ENCODE assay signal across 19 mouse cellular contexts in genomic region chr11:117138213-117138761, GRCm38 (mm10). TPM values are rescaled to one million over a fixed set of nuclear protein-coding genes. Genes with fewer than 3 reads are reported as not detected.
A peak's percentile ranks its signal among the peaks of the same experiment; 100 is the strongest.
DNase-seq lines count a peak whose midpoint lies in the region; ATAC-seq and TF ChIP-seq lines count a peak whose summit lies in the region.
"Had no signal": no experiment of that assay in that cellular context is flagged by ENCODE, and none has a peak within 500 bp of the region (broad histone marks: within the 10 kb centered on the region; RNA-seq: fewer than 3 reads in every experiment).

No protein-coding gene starts in this region.

- H3K4me1 ChIP-seq in cerebellum, adult 2 months (ENCODE audit: control insufficient read depth, insufficient read depth, low read length): peaks cover 67% of the 10 kb centered on the region
- H3K4me1 ChIP-seq in heart, embryonic 12.5 days (replicated peaks): peaks cover 69% of the 10 kb centered on the region
- peaks cover 53% of the 10 kb centered on the region for H3K4me1 ChIP-seq in limb, embryonic 15.5 days
- peaks cover 27% of the 10 kb centered on the region for H3K4me1 ChIP-seq in forebrain, embryonic 13.5 days

- no peaks in the 10 kb centered on the region for H3K9me3 ChIP-seq in heart, embryonic 12.5 days (replicated peaks)
- H3K9me3 ChIP-seq in limb, embryonic 15.5 days: no peaks in the 10 kb centered on the region
- H3K9me3 ChIP-seq in forebrain, embryonic 13.5 days (replicated peaks): no peaks in the 10 kb centered on the region
- H3K9me3 ChIP-seq: liver, embryonic 12.5 days; neural tube, embryonic 15.5 days had no signal

- no peak for TF ChIP-seq POLR2A in cerebellum, adult 2 months (IDR thresholded peaks at IDR 0.05; ENCODE audit: borderline replicate concordance, insufficient read depth, low read length)

- peaks cover 32% of the 10 kb centered on the region for H3K36me3 ChIP-seq in heart, embryonic 12.5 days
- peaks cover 34% of the 10 kb centered on the region for H3K36me3 ChIP-seq in limb, embryonic 15.5 days
- H3K36me3 ChIP-seq in forebrain, embryonic 13.5 days (ENCODE audit: poor library complexity, severe bottlenecking): peaks cover 24% of the 10 kb centered on the region

- H3K27ac ChIP-seq in cerebellum, adult 2 months (ENCODE audit: insufficient read depth, low read length): peak overlapping the region; percentile 68
- 0 out of 2 replicates have a peak overlapping the region, but pooled peaks have one; percentile 10 for H3K27ac ChIP-seq in heart, embryonic 12.5 days (ENCODE audit: poor library complexity, severe bottlenecking)
- H3K27ac ChIP-seq in limb, embryonic 15.5 days: peak overlapping the region; percentile 71
- H3K27ac ChIP-seq in forebrain, embryonic 13.5 days: no peak overlapping the region
- H3K27ac ChIP-seq: left cerebral cortex, adult 2 months; liver, embryonic 12.5 days; neural tube, embryonic 15.5 days had no signal

- WGBS in cerebellum, adult 2 months: 14% methylated on average over 9 of the region's 9 CpGs
- 83% methylated on average over 9 of the region's 9 CpGs for WGBS in heart, embryonic 12.5 days
- 69% methylated on average over 9 of the region's 9 CpGs for WGBS in limb, embryonic 15.5 days
- 88% methylated on average over 9 of the region's 9 CpGs for WGBS in forebrain, embryonic 13.5 days

- peak in 1 of 2 experiments; percentile 40 for DNase-seq in cerebellum, adult 2 months
- no peak for DNase-seq in cerebellum, adult 18-20 months
- DNase-seq in heart, adult 9 months (ENCODE audit: low spot score in 2 of 2): no peak
- peak; percentile 24 for DNase-seq in brain, adult 2 months (ENCODE audit: low read depth, low spot score)
- DNase-seq in Muller cell, postnatal 12 days (ENCODE audit: inconsistent ontology term): no peak
- DNase-seq: adrenal gland, adult 8-10 months; cerebellum, adult 8-10 months; lung, embryonic 14.5 days; midbrain, embryonic 14.5 days; thymus, postnatal 4 days had no signal

- H3K4me3 ChIP-seq in cerebellum, adult 2 months (replicated peaks; ENCODE audit: insufficient read depth, low read depth, low read length): no peak overlapping the region
- H3K4me3 ChIP-seq in heart, embryonic 12.5 days: no peak overlapping the region
- H3K4me3 ChIP-seq in limb, embryonic 15.5 days: no peak overlapping the region
- no peak overlapping the region for H3K4me3 ChIP-seq in forebrain, embryonic 13.5 days
- H3K4me3 ChIP-seq: erythroblast, embryonic 14.5 days; left cerebral cortex, adult 2 months; liver, embryonic 12.5 days; myocyte; neural tube, embryonic 15.5 days had no signal

- H3K4me2 ChIP-seq in heart, embryonic 12.5 days: no peak overlapping the region
- no peak overlapping the region for H3K4me2 ChIP-seq in limb, embryonic 15.5 days
- no peak overlapping the region for H3K4me2 ChIP-seq in forebrain, embryonic 13.5 days
- H3K4me2 ChIP-seq: liver, embryonic 12.5 days; lung, embryonic 14.5 days; neural tube, embryonic 15.5 days had no signal

- no peak overlapping the region for H3K9ac ChIP-seq in heart, embryonic 12.5 days
- no peak overlapping the region for H3K9ac ChIP-seq in limb, embryonic 15.5 days
- H3K9ac ChIP-seq in forebrain, embryonic 13.5 days: no peak overlapping the region
- H3K9ac ChIP-seq: liver, embryonic 12.5 days; lung, embryonic 14.5 days; neural tube, embryonic 15.5 days had no signal

- no peaks in the 10 kb centered on the region for H3K27me3 ChIP-seq in cerebellum, adult 2 months (ENCODE audit: control insufficient read depth, insufficient read depth, low read length)
- H3K27me3 ChIP-seq in heart, embryonic 12.5 days (replicated peaks): no peaks in the 10 kb centered on the region
- no peaks in the 10 kb centered on the region for H3K27me3 ChIP-seq in limb, embryonic 15.5 days
- no peaks in the 10 kb centered on the region for H3K27me3 ChIP-seq in forebrain, embryonic 13.5 days
- H3K27me3 ChIP-seq: liver, embryonic 12.5 days; neural tube, embryonic 15.5 days had no signal

- no peak for ATAC-seq in heart, embryonic 12.5 days (ENCODE audit: insufficient number of reproducible peaks, low FRiP score)
- ATAC-seq in limb, embryonic 15.5 days (ENCODE audit: insufficient number of reproducible peaks, low FRiP score, low TSS enrichment, low read depth): no peak
- ATAC-seq in forebrain, embryonic 13.5 days: no peak
- ATAC-seq: forebrain, embryonic 16.5 days; liver, embryonic 12.5 days had no signal

- TF ChIP-seq CTCF in cerebellum, adult 2 months (IDR thresholded peaks at IDR 0.05; ENCODE audit: borderline replicate concordance, insufficient read depth, low read depth, low read length): no peak

RNA-seq across cellular contexts. Expression of gene Sec14l1, which starts 23.3 kb away (rescaled TPM):
- polyA plus RNA-seq in cerebellum, adult 2 months (2012; rRNA removed): 124 and 137 TPM in 2 replicates
- polyA plus RNA-seq in heart, embryonic 12.5 days (2016; fragmentation: Nextera tagmentation; extraction: Ambion mirVana): 53.4 and 56.6 TPM in 2 replicates
- 59.2 and 69.7 TPM in 2 replicates for polyA plus RNA-seq in limb, embryonic 15.5 days (2015; fragmentation: Nextera tagmentation; extraction: Ambion mirVana)
- polyA plus RNA-seq in forebrain, embryonic 13.5 days (2015; fragmentation: Nextera tagmentation; extraction: Ambion mirVana): 60.3 and 62.1 TPM in 2 replicates
